Mouse (Mus musculus) heart, adult 2 months (tissue): ENCODE measurements around the gene Plekhm1. TPM values are rescaled to one million over a fixed set of nuclear protein-coding genes. Genes with fewer than 3 reads are reported as not detected.

Experiments
- DNase-seq, 2 experiments: peaks; one replicate each; pipeline ENCODE4 v3.0.0; 2021
- H3K27ac ChIP-seq: fragments of 200-600 bp; 2 replicates; pipeline ENCODE4 v1.8.1; 2022
- H3K27me3 ChIP-seq: fragments of 200-500 bp; 2 replicates; pipeline ENCODE4 v1.6.1; 2012; ENCODE audit warnings: mild to moderate bottlenecking, low read length, inconsistent platforms, mixed read lengths; ENCODE audit not compliant: control insufficient read depth, insufficient read depth
- H3K36me3 ChIP-seq: fragments of 200-500 bp; 2 replicates; pipeline ENCODE4 v1.6.1; 2012; ENCODE audit warnings: low read length, inconsistent platforms; ENCODE audit not compliant: control insufficient read depth, insufficient read depth
- H3K4me1 ChIP-seq: fragments of 200-500 bp; 2 replicates; pipeline ENCODE4 v1.6.1; 2011; ENCODE audit warnings: low read length; ENCODE audit not compliant: control insufficient read depth, insufficient read depth
- H3K4me3 ChIP-seq: fragments of 200-600 bp; 2 replicates; pipeline ENCODE4 v1.8.1; 2022
- H3K79me2 ChIP-seq: fragments of 200-500 bp; replicated peaks from 2 replicates; pipeline ENCODE4 v1.6.1; 2012; ENCODE audit warnings: mild to moderate bottlenecking, inconsistent platforms, low read length, moderate library complexity, mixed read lengths; ENCODE audit not compliant: control insufficient read depth, insufficient read depth
- H3K9ac ChIP-seq: fragments of 200-500 bp; 2 replicates; pipeline ENCODE4 v1.6.1; 2012; ENCODE audit warnings: low read depth, mild to moderate bottlenecking, control low read depth, inconsistent platforms, low read length, mixed read lengths
- CTCF ChIP-seq: fragments of 200-600 bp; IDR thresholded peaks from 2 replicates; pipeline ENCODE4 v1.8.1; 2022; ENCODE audit warnings: antibody characterized with exemption, mild to moderate bottlenecking, moderate library complexity
- EP300 ChIP-seq: fragments of 200-500 bp; IDR thresholded peaks from 2 replicates; pipeline ENCODE4 v1.6.1; 2011; ENCODE audit warnings: low read depth, low read length, control low read depth; ENCODE audit not compliant: insufficient read depth
- POLR2A ChIP-seq: fragments of 200-500 bp; IDR thresholded peaks from 2 replicates; pipeline ENCODE4 v1.6.1; 2011; ENCODE audit warnings: mild to moderate bottlenecking, low read depth, low read length, control low read depth; ENCODE audit not compliant: insufficient read depth
- WGBS: fragments of 180-500 bp; shearing (Covaris S2); methylation state at CpG from one replicate; pipeline ENCODE4 v1.1.7; 2018; 5-methylcytosine and 5-hydroxymethylcytosine counted together
- intact Hi-C: fragments of 180-260 bp; cut with DNase I; formaldehyde crosslinking; loops from one replicate; pipeline ENCODE4 v1.15.1; 2025
- polyA plus RNA-seq: library from polyadenylated mRNA; depleted of rRNA; stranded (reverse); fragments of >200 nt; gene quantifications from 2 replicates; pipeline ENCODE4 v1.2.3, GENCODE M21; 2012
- total RNA-seq, 2 experiments: library from RNA; stranded (reverse); gene quantifications; 2 replicates each; pipeline ENCODE4 v1.2.3; 2021

Gene Plekhm1
- total and polyA plus RNA-seq, 3 experiments, result 10.2 to 11.9 (median 10.6) TPM

DNA sequence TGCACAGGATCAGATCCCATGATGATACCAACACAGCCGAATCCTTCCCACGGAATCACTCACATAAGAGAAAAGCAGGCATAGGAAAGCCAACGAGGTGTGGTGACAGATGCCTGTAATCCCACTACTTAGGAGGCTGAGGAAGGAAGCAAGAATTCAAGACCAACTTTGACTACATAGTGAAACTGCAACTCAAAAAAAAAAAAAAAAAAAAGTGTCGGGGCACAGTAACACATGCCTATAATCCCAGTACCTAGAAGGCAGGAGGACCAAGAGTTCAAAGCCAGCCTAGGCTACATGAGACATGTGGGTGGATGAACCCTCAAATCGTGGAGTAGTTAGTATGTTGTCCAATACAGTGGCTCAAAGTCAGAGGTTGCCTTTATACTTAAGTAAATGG is 36.7 kb downstream of the Plekhm1 start:
- intact Hi-C loops, result no loop called here

DNA sequence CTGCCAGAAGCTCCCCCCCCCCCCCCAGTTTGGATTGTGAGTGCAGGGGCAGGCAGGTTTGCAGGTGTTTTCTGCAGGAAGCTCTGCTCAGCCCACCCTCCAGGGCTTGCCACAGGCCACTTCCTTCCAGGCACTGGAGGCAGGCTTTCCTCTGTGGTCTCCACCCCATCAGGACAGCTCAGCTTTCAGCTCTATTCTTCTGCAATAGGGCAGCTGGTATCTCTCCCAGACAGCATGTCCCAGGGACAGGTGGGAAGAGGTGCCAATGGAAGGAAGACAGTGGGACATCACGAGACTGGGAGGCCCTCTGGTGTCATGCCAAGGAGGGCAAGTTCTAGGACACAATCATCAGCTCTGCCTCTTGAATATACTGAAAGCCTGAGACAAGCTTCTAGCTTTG is 37.2 kb downstream of the Plekhm1 start:
- H3K9ac ChIP-seq, result no peak overlapping the region
- H3K4me3 ChIP-seq, result no peak overlapping the region
- TF ChIP-seq EP300 (no peak), POLR2A (no peak), CTCF (no peak)
- peaks cover 3% of the 10 kb centered on the region; the same call in 1 of the 2 replicates for H3K36me3 ChIP-seq
- no peaks in the 10 kb centered on the region for H3K27me3 ChIP-seq
- 27% methylated on average over 1 of the region's 1 CpGs for WGBS
- intact Hi-C loops, result no loop called here
- peak in 1 of 2 experiments; percentile 45 for DNase-seq
- peaks cover 1% of the 10 kb centered on the region; the same call in 1 of the 2 replicates for H3K79me2 ChIP-seq
- H3K27ac ChIP-seq, result peak overlapping the region; percentile 55
- H3K4me1 ChIP-seq, result peaks cover 25% of the 10 kb centered on the region

More for the DNA sequence above, 36.7 kb downstream of the Plekhm1 start:
- TF ChIP-seq CTCF, result no peak
- Histone ChIP-seq H3K9ac (no peak overlapping the region), H3K79me2 (peaks cover 1% of the 10 kb centered on the region; the same call in 1 of the 2 replicates), H3K36me3 (peaks cover 3% of the 10 kb centered on the region; the same call in 1 of the 2 replicates), H3K27me3 (no peaks in the 10 kb centered on the region), H3K4me3 (no peak overlapping the region), H3K27ac (peak overlapping the region; percentile 55), H3K4me1 (peaks cover 21% of the 10 kb centered on the region)
- 51% methylated on average over 5 of the region's 5 CpGs for WGBS
- DNase-seq, result no peak

DNA sequence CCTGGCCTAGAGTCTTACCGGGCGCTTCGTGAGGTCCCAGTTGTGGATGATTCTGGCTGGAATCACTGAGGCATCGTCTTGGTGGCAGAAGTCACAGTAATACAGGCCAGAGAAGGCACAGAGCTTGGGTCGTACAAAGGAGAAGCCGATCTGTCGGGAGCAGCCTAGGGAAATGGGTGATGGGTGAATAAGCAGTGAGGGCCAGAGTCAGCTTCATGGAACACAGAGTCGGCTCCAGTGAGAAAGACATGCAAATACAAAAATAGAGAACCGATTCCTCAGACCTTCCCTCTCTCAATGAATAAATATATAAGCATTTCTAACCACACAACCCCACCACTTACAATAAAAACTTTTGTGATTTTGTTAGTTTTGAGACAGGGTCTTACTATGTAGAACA is 38.6 kb downstream of the Plekhm1 start:
- Histone ChIP-seq H3K9ac (no peak overlapping the region), H3K36me3 (peaks cover 5% of the 10 kb centered on the region; the same call in 1 of the 2 replicates), H3K27me3 (no peaks in the 10 kb centered on the region), H3K4me3 (no peak overlapping the region), H3K79me2 (peaks cover 1% of the 10 kb centered on the region; the same call in 1 of the 2 replicates), H3K4me1 (peaks cover 32% of the 10 kb centered on the region), H3K27ac (no peak overlapping the region)
- intact Hi-C loops, result no loop called here
- 93% methylated on average over 9 of the region's 9 CpGs for WGBS
- no peak for DNase-seq
- no peak for TF ChIP-seq POLR2A
- no peak for TF ChIP-seq EP300
- no peak for TF ChIP-seq CTCF

DNA sequence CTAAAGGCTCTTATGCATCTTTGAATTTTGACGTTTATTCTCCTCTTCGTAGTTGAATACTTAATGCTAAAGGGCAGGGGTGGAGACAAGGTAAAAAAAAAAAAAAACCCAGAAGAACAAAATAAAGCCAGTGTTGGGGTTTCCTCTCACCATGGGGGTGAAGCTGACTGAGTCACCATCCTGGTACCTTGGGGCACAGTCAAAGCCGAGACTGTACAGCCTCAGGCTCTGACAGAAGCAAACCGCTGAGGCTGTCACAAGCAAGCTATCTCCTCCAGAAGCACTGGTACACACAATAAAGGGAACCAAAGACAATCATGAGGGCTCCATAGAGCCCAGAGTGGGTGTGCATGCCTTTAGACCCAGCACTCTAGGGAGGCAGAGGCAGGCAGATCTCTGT is 39.9 kb downstream of the Plekhm1 start:
- no peak overlapping the region for H3K9ac ChIP-seq
- peaks cover 4% of the 10 kb centered on the region; the same call in 1 of the 2 replicates for H3K36me3 ChIP-seq
- H3K27ac ChIP-seq, result peak overlapping the region; percentile 77
- H3K27me3 ChIP-seq, result no peaks in the 10 kb centered on the region
- H3K4me1 ChIP-seq, result peaks cover 32% of the 10 kb centered on the region
- no peak for DNase-seq
- intact Hi-C loops, result no loop called here
- WGBS, result 67% methylated on average over 4 of the region's 4 CpGs
- H3K4me3 ChIP-seq, result no peak overlapping the region
- H3K79me2 ChIP-seq, result peaks cover 1% of the 10 kb centered on the region; the same call in 1 of the 2 replicates
- TF ChIP-seq CTCF (no peak), EP300 (no peak), POLR2A (no peak)

DNA sequence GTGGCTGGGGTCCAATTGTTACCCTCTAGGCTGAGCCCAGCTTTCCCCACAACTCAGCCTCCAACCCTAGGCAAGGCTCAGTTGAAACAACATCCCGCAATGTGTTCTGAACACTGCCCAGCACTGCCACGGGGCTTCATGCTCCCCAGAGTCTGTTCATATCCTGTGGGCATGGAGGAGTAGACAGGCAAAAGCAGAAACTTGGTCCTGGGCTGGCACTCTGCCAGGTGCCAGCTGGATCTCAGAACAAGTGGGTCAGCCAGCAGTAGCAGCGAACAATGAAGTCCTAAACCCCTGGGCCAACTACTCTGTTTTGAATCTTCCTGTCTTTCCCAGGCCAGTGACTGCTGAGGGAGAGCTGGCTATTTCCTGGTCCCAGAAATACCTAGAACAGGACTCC is 40.4 kb downstream of the Plekhm1 start:
- H3K36me3 ChIP-seq, result peaks cover 4% of the 10 kb centered on the region; the same call in 1 of the 2 replicates
- no peaks in the 10 kb centered on the region for H3K27me3 ChIP-seq
- peaks cover 1% of the 10 kb centered on the region; the same call in 1 of the 2 replicates for H3K79me2 ChIP-seq
- DNase-seq, result peak in 1 of 2 experiments; percentile 60
- TF ChIP-seq POLR2A (no peak), CTCF (no peak), EP300 (no peak)
- 21% methylated on average over 3 of the region's 3 CpGs for WGBS
- intact Hi-C loops, result no loop called here
- peaks cover 32% of the 10 kb centered on the region for H3K4me1 ChIP-seq
- H3K9ac ChIP-seq, result no peak overlapping the region
- H3K4me3 ChIP-seq, result no peak overlapping the region
- peak overlapping the region; percentile 77 for H3K27ac ChIP-seq

DNA sequence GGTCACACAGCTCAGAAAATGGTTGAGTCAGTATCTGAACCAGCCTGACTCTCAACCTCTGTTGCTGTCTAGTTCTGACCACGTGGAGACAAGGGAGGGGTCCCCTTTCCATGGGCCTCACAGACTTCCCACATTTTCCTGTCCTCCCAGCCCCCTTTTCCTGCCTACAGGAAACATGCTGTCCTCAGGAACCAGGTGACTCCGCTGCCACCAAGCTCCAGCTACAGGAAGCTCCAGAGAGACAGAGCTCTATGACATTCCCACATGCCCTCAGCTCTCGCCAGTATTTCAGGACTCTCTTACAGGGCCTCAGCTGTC is 41.3 kb downstream of the Plekhm1 start:
- intact Hi-C loops, result loop anchor here (1.0 kb wide), 1 partner anchor 8 kb away; the partner anchor contains the start of gene Arhgap27
- H3K4me1 ChIP-seq, result peaks cover 32% of the 10 kb centered on the region
- 49% methylated on average over 3 of the region's 3 CpGs for WGBS
- H3K4me3 ChIP-seq, result no peak overlapping the region
- H3K36me3 ChIP-seq, result peaks cover 4% of the 10 kb centered on the region; the same call in 1 of the 2 replicates
- peak in 1 of 2 experiments; percentile 66 for DNase-seq
- no peaks in the 10 kb centered on the region for H3K27me3 ChIP-seq
- no peak overlapping the region for H3K9ac ChIP-seq
- peak overlapping the region; percentile 77 for H3K27ac ChIP-seq
- TF ChIP-seq POLR2A, result peak; percentile 55
- no peak for TF ChIP-seq CTCF
- peak; percentile 98 for TF ChIP-seq EP300
- peaks cover 1% of the 10 kb centered on the region; the same call in 1 of the 2 replicates for H3K79me2 ChIP-seq
